Mouse (Mus musculus): ENCODE data around the gene Gm20869. TPM values are rescaled to one million over a fixed set of nuclear protein-coding genes. Genes with fewer than 3 reads are reported as not detected.
"Not testable (repeated sequence)": the region's sequence is repeated elsewhere in the genome, so short reads cannot be mapped to it uniquely, and the experiment has no call there.

Gm20869 gene
- not detected for total RNA-seq (2021)

DNA sequence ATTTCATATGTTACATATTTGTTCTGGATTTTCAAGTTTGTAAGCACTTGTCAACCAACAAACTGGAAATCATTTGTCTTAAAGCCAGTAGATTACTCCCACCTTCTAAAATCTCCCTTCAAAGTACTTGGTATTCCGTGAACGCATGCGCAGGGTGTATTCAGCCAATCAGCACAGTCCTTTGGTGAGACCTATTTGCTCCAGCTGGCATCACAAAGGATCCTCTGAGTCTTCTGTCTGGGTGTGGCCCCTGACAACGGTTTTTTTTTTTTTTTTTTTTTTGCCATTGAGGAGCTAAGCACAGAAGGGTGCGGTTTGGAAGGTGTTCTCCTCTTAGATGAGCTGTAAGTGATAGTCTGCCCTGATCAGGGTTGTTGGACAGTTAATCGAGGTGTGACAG is at the start of gene Gm20869:
Gm20869 (plus strand) TSS at position 301 of the 400 bp plus-strand sequence.
- intact Hi-C loops (cut with DNase I); DNase-seq (ENCODE audit: low spot score): not testable (repeated sequence)

Other genes starting within 250 kb of the Gm20869 start
- gene Gm20870, start 222.6 kb downstream of the Gm20869 start, total RNA-seq (2021), result not detected

Measured in heart, postnatal 25 days (tissue).